Mouse (Mus musculus): ENCODE results near the gene Gal3st2b. TPM values are rescaled to one million over a fixed set of nuclear protein-coding genes. Genes with fewer than 3 reads are reported as not detected.
"Not testable (repeated sequence)": the region's sequence is repeated elsewhere in the genome, so short reads cannot be mapped to it uniquely, and the experiment has no call there.

The Gal3st2b gene
- polyA plus RNA-seq, 1 experiment from 2014 or later, result not detected

DNA sequence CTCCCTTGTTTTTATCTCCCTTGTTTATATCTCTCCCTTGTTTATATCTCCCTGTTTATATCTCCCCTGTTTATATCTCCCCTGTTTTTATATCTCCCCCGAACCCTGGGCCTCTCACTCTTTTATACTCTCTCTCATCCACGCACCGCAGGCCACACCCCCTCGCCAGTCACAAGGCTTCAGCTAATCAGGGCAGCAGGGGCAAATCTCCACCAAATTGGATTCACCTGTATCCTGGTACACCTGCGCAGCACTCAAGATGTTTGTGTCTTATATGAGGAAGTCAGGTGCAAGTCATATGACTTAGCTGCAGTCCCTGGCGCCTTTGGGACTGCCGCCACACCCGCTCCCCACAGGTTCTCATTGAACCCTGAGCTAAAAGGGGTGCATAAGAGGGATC is 72.1 kb downstream of the Gal3st2b start, which contains the start of gene Gal3st2c:
Gene Gal3st2c (plus strand): TSS at position 301 of the 400 bp plus-strand sequence.
- H3K9ac ChIP-seq, result not testable (repeated sequence)

DNA sequence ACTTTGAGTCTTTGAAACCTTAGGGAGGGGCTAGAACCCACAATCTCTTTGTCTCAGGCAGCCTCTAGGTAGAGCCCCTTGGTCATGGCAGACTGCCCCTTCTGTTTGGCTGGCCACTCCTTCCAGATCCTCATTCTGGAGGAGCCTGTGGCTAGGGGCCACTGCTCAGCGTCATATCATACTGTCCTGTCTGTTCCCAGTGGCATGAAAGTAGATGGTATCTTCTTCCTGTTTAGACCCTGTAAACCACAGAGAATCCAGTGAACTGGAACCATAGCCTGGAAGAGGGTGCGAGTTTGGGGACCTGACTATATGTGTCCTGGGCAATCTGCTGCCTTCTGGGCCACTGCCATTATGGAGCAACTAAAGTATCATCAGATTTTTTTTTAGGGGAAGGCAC is 73.0 kb downstream of the Gal3st2b start:
- H3K27me3 ChIP-seq (replicated peaks); H3K4me1 ChIP-seq; ATAC-seq (ENCODE audit: low FRiP score, low read depth); H3K9me3 ChIP-seq; H3K36me3 ChIP-seq; H3K4me3 ChIP-seq; H3K9ac ChIP-seq; H3K27ac ChIP-seq; H3K4me2 ChIP-seq (replicated peaks): not testable (repeated sequence)
- 90% methylated on average over 2 of the region's 2 CpGs for WGBS

More for the DNA sequence above, 72.1 kb downstream of the Gal3st2b start, which contains the start of gene Gal3st2c:
- not testable (repeated sequence) for H3K36me3 ChIP-seq; H3K27me3 ChIP-seq (replicated peaks); ATAC-seq (ENCODE audit: low FRiP score, low read depth); H3K27ac ChIP-seq; H3K4me1 ChIP-seq; H3K4me2 ChIP-seq (replicated peaks); H3K4me3 ChIP-seq; H3K9me3 ChIP-seq
- 91% methylated on average over 8 of the region's 8 CpGs for WGBS

- H3K4me1 ChIP-seq; H3K4me2 ChIP-seq (replicated peaks); H3K9me3 ChIP-seq; H3K4me3 ChIP-seq; H3K9ac ChIP-seq; H3K27me3 ChIP-seq (replicated peaks); H3K36me3 ChIP-seq; H3K27ac ChIP-seq; ATAC-seq (ENCODE audit: low FRiP score, low read depth): not testable (repeated sequence)
- WGBS, result 85% methylated on average over 3 of the region's 3 CpGs
These were observed 73.4 kb downstream of the Gal3st2b start for GRCm38 (mm10) chr1:93991491-93991890.

Other genes with a start within 250 kb of the Gal3st2b start
- 41.9 and 50.8 TPM in 2 replicates for gene Bok, start 232.7 kb upstream of the Gal3st2b start, polyA plus RNA-seq (2016; fragmentation: Nextera tagmentation; extraction: Ambion mirVana)
- gene Atg4b, start 166.8 kb upstream of the Gal3st2b start, polyA plus RNA-seq (2016; fragmentation: Nextera tagmentation; extraction: Ambion mirVana), result 116 and 119 TPM in 2 replicates
- 36.0 and 36.7 TPM in 2 replicates for gene Thap4, start 163.4 kb upstream of the Gal3st2b start, polyA plus RNA-seq (2016; fragmentation: Nextera tagmentation; extraction: Ambion mirVana)
- gene Dtymk, start 116.4 kb upstream of the Gal3st2b start, polyA plus RNA-seq (2016; fragmentation: Nextera tagmentation; extraction: Ambion mirVana), result 187 TPM in 2 replicates
- 12.4 and 14.0 TPM in 2 replicates for gene Ing5, start 114.3 kb upstream of the Gal3st2b start, polyA plus RNA-seq (2016; fragmentation: Nextera tagmentation; extraction: Ambion mirVana)
- 17.0 TPM in 2 replicates for gene D2hgdh, start 93.4 kb upstream of the Gal3st2b start, polyA plus RNA-seq (2016; fragmentation: Nextera tagmentation; extraction: Ambion mirVana)
- not detected in 2 replicates for gene Gal3st2, start 57.0 kb upstream of the Gal3st2b start, polyA plus RNA-seq (2016; fragmentation: Nextera tagmentation; extraction: Ambion mirVana)
- gene Gal3st2c, start 72.2 kb downstream of the Gal3st2b start, polyA plus RNA-seq (2016; fragmentation: Nextera tagmentation; extraction: Ambion mirVana), result not detected in 2 replicates
- gene Neu4, start 102.1 kb downstream of the Gal3st2b start, polyA plus RNA-seq (2016; fragmentation: Nextera tagmentation; extraction: Ambion mirVana), result not detected in 2 replicates
- not detected in 2 replicates for gene Pdcd1, start 134.2 kb downstream of the Gal3st2b start, polyA plus RNA-seq (2016; fragmentation: Nextera tagmentation; extraction: Ambion mirVana)